In the genomic region with DNA sequence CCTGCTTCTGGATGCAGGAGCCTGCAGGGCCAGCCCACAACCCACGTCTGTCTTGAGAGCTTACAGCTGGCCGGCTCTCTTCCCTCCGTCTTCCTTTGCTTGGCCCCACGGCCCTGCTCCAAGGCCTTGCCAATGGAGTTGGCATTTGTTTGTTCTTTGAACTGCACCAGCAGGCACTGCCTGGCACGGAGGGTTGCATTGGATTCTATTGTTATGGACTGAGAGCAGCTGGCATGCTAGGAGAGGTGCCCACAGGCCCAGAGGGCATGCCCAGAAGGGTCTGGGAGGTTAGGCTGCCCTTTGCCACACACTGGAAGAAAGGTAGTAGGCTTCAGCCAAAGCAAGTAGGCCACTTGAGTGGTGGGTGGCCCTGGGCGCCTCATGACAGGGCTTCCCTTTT, we compare ENCODE assay signal across 8 mouse cellular contexts. TPM values are rescaled to one million over a fixed set of nuclear protein-coding genes. Genes with fewer than 3 reads are reported as not detected.
DNase-seq lines count a peak whose midpoint lies in the region; ATAC-seq lines count a peak whose summit lies in the region.

No protein-coding gene starts in this region.

- peaks cover 14% of the 10 kb centered on the region; the same call in 1 of the 2 replicates for H3K27me3 ChIP-seq in forebrain, embryonic 10.5 days (ENCODE audit: poor library complexity, severe bottlenecking)
- no peaks in the 10 kb centered on the region for H3K27me3 ChIP-seq in forebrain, embryonic 11.5 days (ENCODE audit: control insufficient read depth, insufficient read depth, low read length)
- no peaks in the 10 kb centered on the region for H3K27me3 ChIP-seq in neural tube, embryonic 13.5 days
- H3K27me3 ChIP-seq in forebrain, embryonic 16.5 days (replicated peaks; ENCODE audit: control insufficient read depth, insufficient read depth, low read length): no peaks in the 10 kb centered on the region

- no peak overlapping the region for H3K9ac ChIP-seq in forebrain, embryonic 11.5 days (ENCODE audit: low read length)
- H3K9ac ChIP-seq in neural tube, embryonic 13.5 days: no peak overlapping the region
- no peak overlapping the region; the same call in 1 of the 2 replicates for H3K9ac ChIP-seq in forebrain, embryonic 16.5 days (replicated peaks; ENCODE audit: low read depth, low read length)

- no peak overlapping the region for H3K4me3 ChIP-seq in forebrain, embryonic 10.5 days
- H3K4me3 ChIP-seq in forebrain, embryonic 11.5 days (ENCODE audit: low read depth, low read length): no peak overlapping the region
- no peak overlapping the region for H3K4me3 ChIP-seq in neural tube, embryonic 13.5 days
- H3K4me3 ChIP-seq in forebrain, embryonic 16.5 days (replicated peaks; ENCODE audit: low read length): no peak overlapping the region

- peaks cover 43% of the 10 kb centered on the region for H3K4me1 ChIP-seq in forebrain, embryonic 10.5 days
- H3K4me1 ChIP-seq in forebrain, embryonic 11.5 days (replicated peaks; ENCODE audit: control insufficient read depth, insufficient read depth, low read length): peaks cover 5% of the 10 kb centered on the region; the same call in 1 of the 2 replicates
- peaks cover 32% of the 10 kb centered on the region for H3K4me1 ChIP-seq in neural tube, embryonic 13.5 days (replicated peaks)
- H3K4me1 ChIP-seq in forebrain, embryonic 16.5 days (replicated peaks; ENCODE audit: control insufficient read depth, insufficient read depth, low read length): peaks cover 23% of the 10 kb centered on the region

- no peak for ATAC-seq in forebrain, embryonic 11.5 days (replicated peaks; ENCODE audit: low FRiP score)
- no peak for ATAC-seq in neural tube, embryonic 13.5 days (ENCODE audit: low read depth)
- ATAC-seq in forebrain, embryonic 16.5 days: peak; percentile 37
- ATAC-seq in megakaryocyte progenitor cell, adult 5-6 weeks (replicated peaks; ENCODE audit: poor library complexity): no peak
- ATAC-seq in monocyte, adult 5-6 weeks (replicated peaks; ENCODE audit: insufficient number of reproducible peaks, low FRiP score, low TSS enrichment, poor library complexity, severe bottlenecking): no peak

- H3K9me3 ChIP-seq in forebrain, embryonic 10.5 days: no peaks in the 10 kb centered on the region
- H3K9me3 ChIP-seq in forebrain, embryonic 11.5 days (ENCODE audit: control insufficient read depth, low read length): no peaks in the 10 kb centered on the region
- no peaks in the 10 kb centered on the region for H3K9me3 ChIP-seq in neural tube, embryonic 13.5 days
- H3K9me3 ChIP-seq in forebrain, embryonic 16.5 days (ENCODE audit: control insufficient read depth, low read length): no peaks in the 10 kb centered on the region

- H3K27ac ChIP-seq in forebrain, embryonic 10.5 days: 0 out of 2 replicates have a peak overlapping the region, but pooled peaks have one; percentile 35
- H3K27ac ChIP-seq in forebrain, embryonic 11.5 days (ENCODE audit: low read depth, low read length): no peak overlapping the region
- H3K27ac ChIP-seq in neural tube, embryonic 13.5 days (replicated peaks): peak overlapping the region; percentile 61; the same call in 1 of the 2 replicates
- peak overlapping the region; percentile 60 for H3K27ac ChIP-seq in forebrain, embryonic 16.5 days (ENCODE audit: low read length)

- peaks cover 37% of the 10 kb centered on the region for H3K36me3 ChIP-seq in forebrain, embryonic 10.5 days (replicated peaks)
- H3K36me3 ChIP-seq in forebrain, embryonic 11.5 days (ENCODE audit: control insufficient read depth, insufficient read depth, low read length): no peaks in the 10 kb centered on the region
- peaks cover 33% of the 10 kb centered on the region for H3K36me3 ChIP-seq in neural tube, embryonic 13.5 days
- peaks cover 7% of the 10 kb centered on the region for H3K36me3 ChIP-seq in forebrain, embryonic 16.5 days (ENCODE audit: control insufficient read depth, insufficient read depth)

- no peak for DNase-seq in forebrain, embryonic 10.5 days (ENCODE audit: extremely low spot score, low spot score)
- DNase-seq in forebrain, embryonic 11.5 days (ENCODE audit: low spot score): no peak
- no peak for DNase-seq in neural tube, embryonic 10.5 days (ENCODE audit: extremely low spot score, low spot score)
- peak; percentile 56 to 84 for DNase-seq in left cerebral cortex, adult 8-10 months (ENCODE audit: low spot score in 2 of 2)

- WGBS in forebrain, embryonic 10.5 days: 68% methylated on average over 6 of the region's 6 CpGs
- WGBS in forebrain, embryonic 11.5 days: 74% methylated on average over 6 of the region's 6 CpGs
- WGBS in neural tube, embryonic 13.5 days: 45% methylated on average over 6 of the region's 6 CpGs
- WGBS in forebrain, embryonic 16.5 days: 32% methylated on average over 6 of the region's 6 CpGs

- H3K4me2 ChIP-seq in forebrain, embryonic 11.5 days (ENCODE audit: low read depth, low read length, severe bottlenecking): no peak overlapping the region
- H3K4me2 ChIP-seq in neural tube, embryonic 13.5 days: no peak overlapping the region
- H3K4me2 ChIP-seq in forebrain, embryonic 16.5 days (ENCODE audit: low read length): no peak overlapping the region

RNA-seq across cellular contexts. Expression of gene Slc48a1, which starts 10.5 kb away (rescaled TPM):
- 28.7 and 32.2 TPM in 2 replicates for polyA plus RNA-seq in forebrain, embryonic 10.5 days (2016; fragmentation: Nextera tagmentation; extraction: Ambion mirVana)
- 32.1 and 32.9 TPM in 2 replicates for polyA plus RNA-seq in forebrain, embryonic 11.5 days (2014; fragmentation: Nextera tagmentation; extraction: Ambion mirVana)
- polyA plus RNA-seq in neural tube, embryonic 13.5 days (2015; fragmentation: Nextera tagmentation; extraction: Ambion mirVana): 54.5 and 66.0 TPM in 2 replicates
- polyA plus RNA-seq in forebrain, embryonic 16.5 days (2015; fragmentation: Nextera tagmentation; extraction: Ambion mirVana): 72.9 and 78.2 TPM in 2 replicates
- total RNA-seq in left cerebral cortex, adult 8-10 months (2022): 100 to 1,000 TPM; 149 to 181 (median 177) TPM
- total RNA-seq in megakaryocyte progenitor cell, adult 5-6 weeks (2015): 83.0 and 94.4 TPM in 2 replicates
- 62.7 and 70.0 TPM in 2 replicates for total RNA-seq in megakaryocyte progenitor cell, adult 5-6 weeks (2017)
- total RNA-seq in monocyte, adult 5-6 weeks (2017): 20.0 to 22.8 TPM (median 22.4 TPM) in 3 replicates

RNA-seq across cellular contexts. Expression of gene Rapgef3, which starts 21.0 kb away (rescaled TPM):
- 5.4 and 6.3 TPM in 2 replicates for polyA plus RNA-seq in forebrain, embryonic 10.5 days (2016; fragmentation: Nextera tagmentation; extraction: Ambion mirVana)
- polyA plus RNA-seq in forebrain, embryonic 11.5 days (2014; fragmentation: Nextera tagmentation; extraction: Ambion mirVana): 4.8 and 5.5 TPM in 2 replicates
- polyA plus RNA-seq in neural tube, embryonic 13.5 days (2015; fragmentation: Nextera tagmentation; extraction: Ambion mirVana): 10.8 and 12.0 TPM in 2 replicates
- 8.9 and 13.3 TPM in 2 replicates for polyA plus RNA-seq in forebrain, embryonic 16.5 days (2015; fragmentation: Nextera tagmentation; extraction: Ambion mirVana)
- 10 to 100 TPM; 38.3 to 61.9 (median 47.0) TPM for total RNA-seq in left cerebral cortex, adult 8-10 months (2022)
- 4.0 and 4.5 TPM in 2 replicates for total RNA-seq in megakaryocyte progenitor cell, adult 5-6 weeks (2015)
- 11.7 and 12.0 TPM in 2 replicates for total RNA-seq in megakaryocyte progenitor cell, adult 5-6 weeks (2017)
- 0.19 to 5.1 TPM (median 1.8 TPM) in 3 replicates for total RNA-seq in monocyte, adult 5-6 weeks (2017)

RNA-seq across cellular contexts. Expression of gene Hdac7, which starts 55.5 kb away (rescaled TPM):
- 21.6 and 25.3 TPM in 2 replicates for polyA plus RNA-seq in forebrain, embryonic 10.5 days (2016; fragmentation: Nextera tagmentation; extraction: Ambion mirVana)
- polyA plus RNA-seq in forebrain, embryonic 11.5 days (2014; fragmentation: Nextera tagmentation; extraction: Ambion mirVana): 23.9 and 26.4 TPM in 2 replicates
- 24.9 and 26.1 TPM in 2 replicates for polyA plus RNA-seq in neural tube, embryonic 13.5 days (2015; fragmentation: Nextera tagmentation; extraction: Ambion mirVana)
- 21.7 and 31.1 TPM in 2 replicates for polyA plus RNA-seq in forebrain, embryonic 16.5 days (2015; fragmentation: Nextera tagmentation; extraction: Ambion mirVana)
- 10 to 100 TPM; 27.7 to 34.7 (median 32.9) TPM for total RNA-seq in left cerebral cortex, adult 8-10 months (2022)
- 22.1 and 29.2 TPM in 2 replicates for total RNA-seq in megakaryocyte progenitor cell, adult 5-6 weeks (2015)
- total RNA-seq in megakaryocyte progenitor cell, adult 5-6 weeks (2017): 12.6 and 14.0 TPM in 2 replicates
- 6.5 to 17.5 TPM (median 10.7 TPM) in 3 replicates for total RNA-seq in monocyte, adult 5-6 weeks (2017)

RNA-seq across cellular contexts. Expression of gene Endou, which starts 57.7 kb away (rescaled TPM):
- 0.11 and 0.12 TPM in 2 replicates for polyA plus RNA-seq in forebrain, embryonic 10.5 days (2016; fragmentation: Nextera tagmentation; extraction: Ambion mirVana)
- polyA plus RNA-seq in forebrain, embryonic 11.5 days (2014; fragmentation: Nextera tagmentation; extraction: Ambion mirVana): 0.33 TPM in 1 of 2 replicates, not detected in the other
- polyA plus RNA-seq in neural tube, embryonic 13.5 days (2015; fragmentation: Nextera tagmentation; extraction: Ambion mirVana): 0.25 and 0.29 TPM in 2 replicates
- polyA plus RNA-seq in forebrain, embryonic 16.5 days (2015; fragmentation: Nextera tagmentation; extraction: Ambion mirVana): 0.18 and 0.42 TPM in 2 replicates
- 1 to 10 TPM in 3 of 4 experiments, under 1 TPM in 1; 0.94 to 5.3 (median 3.3) TPM for total RNA-seq in left cerebral cortex, adult 8-10 months (2022)
- total RNA-seq in megakaryocyte progenitor cell, adult 5-6 weeks (2015): 0.46 and 0.86 TPM in 2 replicates
- 1.7 and 2.3 TPM in 2 replicates for total RNA-seq in megakaryocyte progenitor cell, adult 5-6 weeks (2017)
- total RNA-seq in monocyte, adult 5-6 weeks (2017): 0.32 to 1.6 TPM in 2 of 3 replicates, not detected in the other

Comparison
In these comparisons a context has a peak if more than half of its experiments do, and no peak if none do; other contexts are left out.
1. DNase-seq: peak in left cerebral cortex, adult 8-10 months (2 of 2); none in forebrain, embryonic 10.5 days (single experiment), forebrain, embryonic 11.5 days (single experiment) and neural tube, embryonic 10.5 days (single experiment).